8 mouse cellular contexts compared by ENCODE assay signal in genomic region chr12:30910860-30911259, GRCm38 (mm10). TPM values are rescaled to one million over a fixed set of nuclear protein-coding genes. Genes with fewer than 3 reads are reported as not detected.
A peak's percentile ranks its signal among the peaks of the same experiment; 100 is the strongest.
DNase-seq lines count a peak whose midpoint lies in the region; ATAC-seq lines count a peak whose summit lies in the region.

No protein-coding gene starts in this region.

- ATAC-seq in embryonic facial prominence, embryonic 13.5 days (ENCODE audit: insufficient number of reproducible peaks, insufficient read depth, low FRiP score, low TSS enrichment, low read depth) = no peak
- ATAC-seq in intestine, embryonic 14.5 days (replicated peaks; ENCODE audit: low FRiP score, low TSS enrichment, low read depth) = no peak
- no peak for ATAC-seq in neural tube, embryonic 12.5 days (ENCODE audit: low FRiP score, low read depth)

- peak overlapping the region; percentile 86 for H3K4me2 ChIP-seq in embryonic facial prominence, embryonic 13.5 days
- H3K4me2 ChIP-seq in intestine, embryonic 14.5 days (ENCODE audit: low read length) = peak overlapping the region; percentile 89
- H3K4me2 ChIP-seq in neural tube, embryonic 12.5 days (replicated peaks) = peak overlapping the region; percentile 97

- peak overlapping the region; percentile 78 for H3K9ac ChIP-seq in embryonic facial prominence, embryonic 13.5 days
- H3K9ac ChIP-seq in intestine, embryonic 14.5 days (ENCODE audit: low read length) = peak overlapping the region; percentile 69
- H3K9ac ChIP-seq in neural tube, embryonic 12.5 days = peak overlapping the region; percentile 76

- no peaks in the 10 kb centered on the region for H3K36me3 ChIP-seq in embryonic facial prominence, embryonic 13.5 days
- peaks cover 5% of the 10 kb centered on the region for H3K36me3 ChIP-seq in intestine, embryonic 14.5 days (ENCODE audit: control insufficient read depth, insufficient read depth, low read length)
- no peaks in the 10 kb centered on the region for H3K36me3 ChIP-seq in neural tube, embryonic 12.5 days

- H3K4me3 ChIP-seq in embryonic facial prominence, embryonic 13.5 days = peak overlapping the region; percentile 58
- H3K4me3 ChIP-seq in intestine, embryonic 14.5 days (ENCODE audit: low read depth, low read length) = peak overlapping the region; percentile 57
- peak overlapping the region; percentile 57 for H3K4me3 ChIP-seq in neural tube, embryonic 12.5 days

- no peaks in the 10 kb centered on the region for H3K9me3 ChIP-seq in embryonic facial prominence, embryonic 13.5 days
- H3K9me3 ChIP-seq in intestine, embryonic 14.5 days (ENCODE audit: control insufficient read depth, low read length) = no peaks in the 10 kb centered on the region
- no peaks in the 10 kb centered on the region for H3K9me3 ChIP-seq in neural tube, embryonic 12.5 days

- H3K4me1 ChIP-seq in embryonic facial prominence, embryonic 13.5 days = peaks cover 21% of the 10 kb centered on the region
- peaks cover 17% of the 10 kb centered on the region for H3K4me1 ChIP-seq in intestine, embryonic 14.5 days (replicated peaks; ENCODE audit: control insufficient read depth, insufficient read depth, low read length)
- peaks cover 7% of the 10 kb centered on the region for H3K4me1 ChIP-seq in neural tube, embryonic 12.5 days

- peak overlapping the region; percentile 17; the same call in 1 of the 2 replicates for H3K27ac ChIP-seq in embryonic facial prominence, embryonic 13.5 days
- no peak overlapping the region for H3K27ac ChIP-seq in intestine, embryonic 14.5 days (ENCODE audit: low read depth)
- H3K27ac ChIP-seq in neural tube, embryonic 12.5 days = no peak overlapping the region

- DNase-seq in gastrocnemius, adult 18-20 months (ENCODE audit: low spot score) = peak; percentile 4
- DNase-seq in gastrocnemius, postnatal 25 days = no peak
- DNase-seq in 3T3-L1 (ENCODE audit: low read depth, low spot score) = peak; percentile 72
- no peak for DNase-seq in intestine, embryonic 14.5 days (ENCODE audit: low spot score)
- DNase-seq in retina, postnatal 1 day = no peak
- DNase-seq in cerebellum, postnatal 4 days (ENCODE audit: low spot score in 2 of 2) = no peak

- WGBS in embryonic facial prominence, embryonic 13.5 days = 19% methylated on average over 8 of the region's 8 CpGs
- 18% methylated on average over 8 of the region's 8 CpGs for WGBS in intestine, embryonic 14.5 days
- WGBS in neural tube, embryonic 12.5 days = 21% methylated on average over 8 of the region's 8 CpGs

- H3K27me3 ChIP-seq in embryonic facial prominence, embryonic 13.5 days = no peaks in the 10 kb centered on the region
- no peaks in the 10 kb centered on the region for H3K27me3 ChIP-seq in intestine, embryonic 14.5 days (replicated peaks; ENCODE audit: control insufficient read depth, insufficient read depth, low read length)
- H3K27me3 ChIP-seq in neural tube, embryonic 12.5 days (replicated peaks) = no peaks in the 10 kb centered on the region

RNA-seq across cellular contexts. Expression of gene Acp1, which starts 0.5 kb away (rescaled TPM):
- total RNA-seq in gastrocnemius, adult 18-20 months (2021) = 10 to 100 TPM; 31.1 to 36.5 TPM
- total RNA-seq in gastrocnemius, postnatal 25 days (2021) = 10 to 100 TPM; 32.1 to 33.6 TPM
- 154 and 159 TPM in 2 replicates for polyA plus RNA-seq in embryonic facial prominence, embryonic 13.5 days (2015; fragmentation: Nextera tagmentation; extraction: Ambion mirVana)
- 194 and 198 TPM in 2 replicates for polyA plus RNA-seq in intestine, embryonic 14.5 days (2014; fragmentation: Nextera tagmentation; extraction: Ambion mirVana)
- polyA plus RNA-seq in neural tube, embryonic 12.5 days (2016; fragmentation: Nextera tagmentation; extraction: Ambion mirVana) = 131 and 134 TPM in 2 replicates

RNA-seq across cellular contexts. Expression of gene Sh3yl1, which starts 0.6 kb away (rescaled TPM):
- total RNA-seq in gastrocnemius, adult 18-20 months (2021) = 1 to 10 TPM in 1 of 2 experiments, under 1 TPM in 1; 0.59 to 1.1 TPM
- total RNA-seq in gastrocnemius, postnatal 25 days (2021) = 1 to 10 TPM in 1 of 2 experiments, under 1 TPM in 1; 0.83 to 1.1 TPM
- polyA plus RNA-seq in embryonic facial prominence, embryonic 13.5 days (2015; fragmentation: Nextera tagmentation; extraction: Ambion mirVana) = 16.7 and 18.6 TPM in 2 replicates
- 17.7 and 18.7 TPM in 2 replicates for polyA plus RNA-seq in intestine, embryonic 14.5 days (2014; fragmentation: Nextera tagmentation; extraction: Ambion mirVana)
- polyA plus RNA-seq in neural tube, embryonic 12.5 days (2016; fragmentation: Nextera tagmentation; extraction: Ambion mirVana) = 31.7 and 32.0 TPM in 2 replicates

RNA-seq across cellular contexts. Expression of gene Alkal2, which starts 26.7 kb away (rescaled TPM):
- 1 to 10 TPM in 1 of 2 experiments, under 1 TPM in 1; 0.83 to 1.9 TPM for total RNA-seq in gastrocnemius, adult 18-20 months (2021)
- total RNA-seq in gastrocnemius, postnatal 25 days (2021) = under 1 TPM; 0.46 to 0.95 TPM
- 7.3 and 8.4 TPM in 2 replicates for polyA plus RNA-seq in embryonic facial prominence, embryonic 13.5 days (2015; fragmentation: Nextera tagmentation; extraction: Ambion mirVana)
- polyA plus RNA-seq in intestine, embryonic 14.5 days (2014; fragmentation: Nextera tagmentation; extraction: Ambion mirVana) = 0.89 and 2.3 TPM in 2 replicates
- 0.14 and 0.51 TPM in 2 replicates for polyA plus RNA-seq in neural tube, embryonic 12.5 days (2016; fragmentation: Nextera tagmentation; extraction: Ambion mirVana)

Comparison
In these comparisons a context has a peak if more than half of its experiments do, and no peak if none do; other contexts are left out.
1. DNase-seq: peak in gastrocnemius, adult 18-20 months (single experiment) and 3T3-L1 (single experiment); none in gastrocnemius, postnatal 25 days (single experiment), intestine, embryonic 14.5 days (single experiment), retina, postnatal 1 day (single experiment) and cerebellum, postnatal 4 days (0 of 2).
2. Peak in every context shown above with its lines, with median percentiles within 50 percentile points of each other: H3K4me2 ChIP-seq, H3K4me3 ChIP-seq and H3K9ac ChIP-seq.